Mouse (Mus musculus) spleen, postnatal 36 days (tissue): ENCODE measurements around the gene Plscr3.

Source experiments
- DNase-seq, 2 experiments: peaks; one replicate each; pipeline ENCODE4 v3.0.0; 2022; ENCODE audit warnings: low spot score in 2 of 2, mixed read lengths in 1 of 2

Plscr3 gene

DNA sequence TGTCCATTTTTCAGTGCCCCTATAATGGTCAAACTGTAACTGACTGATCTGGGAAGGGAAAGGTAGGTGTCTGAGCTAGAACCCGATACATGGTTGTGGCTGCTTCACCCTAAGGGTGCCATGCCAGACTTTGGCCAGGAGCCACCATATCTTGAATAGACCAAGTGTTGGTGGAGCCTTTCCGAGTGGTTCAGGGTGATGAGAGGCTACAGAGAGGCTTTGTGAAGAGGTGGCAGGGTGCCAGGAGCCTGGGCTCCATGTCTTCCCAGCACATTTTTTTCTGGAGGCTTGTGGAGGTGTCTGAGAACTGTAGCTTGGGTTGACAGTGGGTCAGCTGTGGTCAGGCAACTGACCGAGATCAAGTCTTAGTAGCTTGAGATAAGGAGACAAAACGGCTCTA, 45.3 kb downstream of the Plscr3 start:
- peak in 1 of 2 experiments; percentile 45 for DNase-seq

DNA sequence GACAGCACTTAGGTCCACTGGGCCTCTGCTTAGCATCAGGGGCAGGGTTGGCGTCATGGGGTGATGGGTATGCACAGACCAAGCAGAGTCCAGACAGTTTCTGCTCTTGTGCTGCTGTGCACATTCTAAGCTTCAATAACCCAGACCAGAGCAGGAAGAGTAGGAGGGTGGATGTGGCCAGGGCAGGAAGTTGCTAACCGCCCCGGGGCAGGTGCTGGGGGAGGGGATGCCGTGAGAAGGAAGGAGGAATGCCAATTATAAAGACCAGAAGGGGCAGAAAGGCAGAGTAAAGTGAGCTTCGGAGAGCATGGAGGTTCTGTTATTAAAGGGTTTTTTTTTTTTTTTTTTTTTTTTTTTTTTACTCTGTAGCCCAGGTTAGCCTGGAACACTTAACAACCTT, 48.5 kb downstream of the Plscr3 start:
- DNase-seq: peak; percentile 92

DNA sequence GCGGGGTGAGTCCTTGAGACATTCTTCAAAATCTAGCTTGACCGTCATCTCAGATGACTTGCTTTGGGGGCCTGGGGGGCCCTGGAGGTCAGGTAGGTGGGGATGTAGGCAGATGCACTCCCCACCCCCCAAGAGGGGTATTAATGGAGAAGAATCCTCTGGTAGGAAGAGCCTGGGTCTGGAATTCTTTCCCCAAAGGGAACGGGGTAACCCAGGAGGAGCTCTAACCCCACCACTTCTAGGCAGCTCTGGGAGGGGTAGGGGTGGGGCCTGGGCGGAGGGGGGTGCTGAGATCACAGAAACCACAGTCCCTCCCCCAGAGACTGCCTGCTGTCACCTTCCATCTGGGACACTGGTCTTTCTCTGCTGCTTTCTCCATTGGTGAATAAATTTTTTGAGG, 49.1 kb downstream of the Plscr3 start, which contains the start of gene Acap1:
TSS of gene Acap1 (minus strand) at position 249 of the 400 bp plus-strand sequence.
- peak; percentile 70 to 74 for DNase-seq

DNA sequence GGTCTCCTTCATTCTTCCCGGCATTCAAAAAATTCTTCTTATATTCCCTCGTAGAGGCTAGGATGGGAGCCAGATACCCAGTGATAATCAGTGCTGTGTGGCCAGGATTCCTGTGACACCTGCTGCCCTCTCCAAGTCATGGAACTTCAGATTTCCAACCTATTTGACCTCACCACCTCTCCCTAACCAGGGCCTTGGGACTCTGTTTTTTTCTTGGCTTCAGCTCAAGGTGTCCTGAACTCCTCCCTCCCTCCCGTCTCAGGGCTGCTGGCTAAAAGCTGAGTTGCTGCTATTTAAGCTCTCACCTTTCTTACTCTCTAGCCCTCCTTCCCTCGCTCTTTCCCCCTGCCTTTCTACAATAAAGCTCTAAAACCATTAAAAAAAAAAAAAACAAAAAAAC, 53.7 kb downstream of the Plscr3 start:
- DNase-seq: no peak

DNA sequence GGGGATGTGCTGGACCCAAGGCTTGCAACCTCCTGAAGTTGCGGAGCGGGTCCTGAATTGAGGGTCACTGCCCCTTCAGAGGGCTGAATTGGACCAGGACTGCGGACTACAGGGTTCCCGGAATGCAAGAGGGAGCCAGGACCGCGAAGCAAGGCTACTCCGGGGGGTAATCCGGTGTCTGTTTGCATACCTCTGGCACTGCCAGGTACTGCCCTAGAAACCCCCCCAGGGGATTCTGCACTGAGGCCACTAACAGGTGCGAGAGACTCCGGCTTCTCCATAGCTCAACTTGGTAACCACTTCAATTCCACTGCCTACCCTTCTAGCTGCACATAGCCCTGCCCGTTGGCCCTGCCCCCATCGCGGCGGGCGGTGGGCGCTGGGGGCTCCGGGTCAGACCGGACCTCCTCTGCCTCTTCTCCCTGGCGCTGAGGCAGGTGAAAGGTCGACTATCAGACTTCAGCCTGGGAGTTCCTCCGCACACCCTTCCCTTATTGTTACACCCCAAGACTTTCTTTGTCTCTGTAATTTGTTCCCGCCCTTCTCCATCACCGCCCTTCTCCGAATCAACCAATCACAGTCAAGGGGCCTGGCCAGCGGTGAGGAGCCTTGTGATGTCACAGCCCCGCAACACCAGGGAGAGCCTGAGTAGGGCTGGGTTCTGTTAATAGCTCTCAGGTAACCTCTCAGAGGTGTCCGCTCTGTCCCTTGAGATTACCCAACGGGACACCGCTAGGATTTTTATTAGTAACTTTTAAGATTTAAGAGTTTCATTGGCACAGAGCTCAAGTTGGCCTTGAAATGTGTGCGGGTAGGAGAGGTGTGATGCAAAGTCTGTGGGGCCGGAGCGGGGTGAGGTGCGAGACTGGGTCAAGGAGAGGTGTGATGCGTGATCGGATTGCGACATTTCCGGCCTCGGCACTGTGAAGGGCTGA, 54.6 kb downstream of the Plscr3 start, which contains the start of the genes 2810408A11Rik and Neurl4:
TSS of gene 2810408A11Rik (minus strand) at position 517 of the 935 bp plus-strand sequence.
TSS of gene Neurl4 (plus strand) at position 602 of the 935 bp plus-strand sequence.
- peak; percentile 94 to 95 for DNase-seq

DNA sequence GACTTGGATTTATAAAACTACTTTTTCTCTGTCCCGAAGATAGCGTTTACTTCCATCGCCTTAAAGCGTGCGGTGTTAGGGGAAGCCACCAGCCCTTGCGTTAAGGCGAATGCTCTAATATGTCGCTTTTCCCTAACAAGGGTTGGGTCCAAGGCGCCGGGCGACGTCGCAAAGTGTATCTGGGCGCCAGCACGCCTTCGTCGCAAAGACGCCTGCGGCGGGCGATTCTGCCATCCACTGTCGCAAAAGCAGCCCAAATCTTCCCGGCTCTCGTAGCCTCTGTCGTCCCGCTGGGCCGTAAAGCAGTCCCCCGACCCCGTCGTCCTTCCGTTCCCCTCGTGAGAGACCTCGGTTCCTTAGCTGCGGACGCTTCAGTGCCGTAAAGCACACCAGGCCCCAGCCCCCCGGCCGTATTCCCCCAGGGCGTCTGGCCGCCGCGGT, 55.2 kb downstream of the Plscr3 start:
- DNase-seq: peak; percentile 95
